Mouse (Mus musculus): ENCODE results near the gene Tmem230. TPM values are rescaled to one million over a fixed set of nuclear protein-coding genes. Genes with fewer than 3 reads are reported as not detected.
"Not testable (repeated sequence)": the region's sequence is repeated elsewhere in the genome, so short reads cannot be mapped to it uniquely, and the experiment has no call there.

The Tmem230 gene
- polyA plus RNA-seq (2014; fragmentation: Nextera tagmentation; extraction: Ambion mirVana) = 49.0 and 54.2 TPM in 2 replicates

DNA sequence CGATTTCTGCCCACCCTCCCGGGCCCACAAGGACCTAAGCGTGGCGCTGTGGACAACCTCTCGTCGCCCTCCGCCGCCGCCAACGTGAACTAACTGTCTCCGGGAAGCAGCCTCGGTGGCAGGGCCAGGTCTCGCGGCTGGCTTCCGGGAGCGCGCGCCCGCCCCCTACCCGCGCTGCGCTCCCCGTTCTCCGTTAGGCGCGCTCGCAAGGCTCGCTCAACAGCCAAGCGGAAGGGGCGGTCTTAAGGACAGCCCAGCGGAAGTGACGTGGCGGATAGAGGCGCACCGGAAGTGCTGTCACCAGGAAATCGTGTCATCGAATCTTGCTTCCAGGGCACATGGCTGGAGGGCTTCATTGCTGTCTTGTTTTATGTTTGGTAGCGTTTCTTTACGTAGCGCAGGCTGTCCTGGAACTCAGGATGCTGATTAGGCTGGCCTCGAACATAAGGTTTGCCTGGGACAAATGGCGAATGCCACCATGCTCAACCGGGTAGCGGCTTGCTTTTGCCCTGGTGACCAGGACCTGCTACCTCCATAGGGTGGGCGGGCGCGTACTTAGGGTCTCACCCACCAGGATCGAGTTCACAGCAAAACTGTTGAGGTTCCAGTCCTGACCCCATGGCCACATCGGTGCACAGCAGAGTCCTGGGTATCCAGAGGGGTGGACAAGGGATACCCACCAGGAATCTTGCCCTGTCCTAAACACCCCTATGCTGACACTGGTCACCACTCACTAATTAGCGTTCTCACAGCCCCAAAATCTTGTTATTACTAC, at the start of gene Tmem230:
Gene Tmem230 (minus strand): TSS at position 269 of the 775 bp plus-strand sequence.
- H3K27ac ChIP-seq (replicated peaks; ENCODE audit: low read depth, low read length) = peak within 1 kb of the TSS; percentile 33; the same call in 1 of the 2 replicates
- ATAC-seq (ENCODE audit: insufficient number of reproducible peaks, low FRiP score, low TSS enrichment, low read depth) (peak; percentile 88), DNase-seq (ENCODE audit: low spot score) (peak; percentile 94)
- no peaks in the 10 kb centered on the region for H3K27me3 ChIP-seq (ENCODE audit: control insufficient read depth, insufficient read depth, low read length)
- H3K4me2 ChIP-seq (ENCODE audit: low read depth, severe bottlenecking) = peak within 1 kb of the TSS; percentile 66
- peaks cover 4% of the 10 kb centered on the region; the same call in 1 of the 2 replicates for H3K4me1 ChIP-seq (ENCODE audit: control insufficient read depth, insufficient read depth, low read length)
- H3K4me3 ChIP-seq (ENCODE audit: low read depth, low read length) = peak within 1 kb of the TSS; percentile 51
- 4% methylated on average over 50 of the region's 50 CpGs for WGBS
- H3K9me3 ChIP-seq (ENCODE audit: control insufficient read depth, low read length) = no peaks in the 10 kb centered on the region
- H3K36me3 ChIP-seq (ENCODE audit: control insufficient read depth, insufficient read depth, low read length) = peaks cover 2% of the 10 kb centered on the region; the same call in 1 of the 2 replicates
- H3K9ac ChIP-seq (ENCODE audit: low read length) = peak within 1 kb of the TSS; percentile 71

DNA sequence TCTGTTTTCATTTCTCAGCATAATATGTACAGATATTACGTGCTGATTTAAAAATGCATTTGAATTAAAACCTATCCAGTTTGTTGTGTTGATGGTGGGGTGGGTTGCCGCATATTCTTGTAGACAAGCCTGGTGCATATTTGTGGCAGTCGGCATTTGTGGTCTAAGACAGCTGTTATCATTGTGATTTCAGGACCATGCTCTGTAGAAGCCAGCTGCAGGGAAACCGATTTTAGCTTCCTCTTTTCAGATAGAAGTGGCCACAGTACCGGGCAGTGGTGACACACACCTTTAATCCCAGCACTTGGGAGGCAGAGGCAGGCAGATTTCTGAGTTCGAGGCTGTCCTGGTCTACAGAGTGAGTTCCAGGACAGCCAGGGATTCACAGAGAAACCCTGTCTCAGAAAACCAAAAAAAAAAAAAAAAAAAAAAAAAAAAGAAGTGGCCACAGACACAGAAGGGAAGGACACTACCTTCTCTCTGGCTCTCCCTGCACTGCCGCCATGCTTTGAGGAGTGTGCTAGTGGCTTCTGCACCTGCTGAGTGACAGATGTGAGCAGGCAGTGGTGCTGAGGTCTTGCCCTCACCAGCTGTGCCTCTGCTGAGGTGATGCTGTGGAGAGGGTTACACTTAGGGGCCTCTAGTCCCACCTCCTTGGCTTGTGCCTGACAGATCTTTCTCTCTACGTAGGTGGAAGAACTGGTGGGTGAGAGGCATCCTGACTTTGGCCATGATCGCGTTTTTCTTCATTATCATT, 46.3 kb upstream of the Tmem230 start:
- no peaks in the 10 kb centered on the region for H3K9me3 ChIP-seq (ENCODE audit: control insufficient read depth, low read length)
- WGBS = 93% methylated on average over 10 of the region's 10 CpGs
- H3K9ac ChIP-seq (ENCODE audit: low read length) = no peak overlapping the region
- ATAC-seq (ENCODE audit: insufficient number of reproducible peaks, low FRiP score, low TSS enrichment, low read depth) (no peak), DNase-seq (ENCODE audit: low spot score) (no peak)
- H3K27me3 ChIP-seq (ENCODE audit: control insufficient read depth, insufficient read depth, low read length) = no peaks in the 10 kb centered on the region
- no peak overlapping the region for H3K4me3 ChIP-seq (ENCODE audit: low read depth, low read length)
- H3K36me3 ChIP-seq (ENCODE audit: control insufficient read depth, insufficient read depth, low read length) = peaks cover 4% of the 10 kb centered on the region; the same call in 1 of the 2 replicates
- H3K4me1 ChIP-seq (ENCODE audit: control insufficient read depth, insufficient read depth, low read length) = no peaks in the 10 kb centered on the region
- no peak overlapping the region for H3K4me2 ChIP-seq (ENCODE audit: low read depth, severe bottlenecking)
- no peak overlapping the region for H3K27ac ChIP-seq (replicated peaks; ENCODE audit: low read depth, low read length)

DNA sequence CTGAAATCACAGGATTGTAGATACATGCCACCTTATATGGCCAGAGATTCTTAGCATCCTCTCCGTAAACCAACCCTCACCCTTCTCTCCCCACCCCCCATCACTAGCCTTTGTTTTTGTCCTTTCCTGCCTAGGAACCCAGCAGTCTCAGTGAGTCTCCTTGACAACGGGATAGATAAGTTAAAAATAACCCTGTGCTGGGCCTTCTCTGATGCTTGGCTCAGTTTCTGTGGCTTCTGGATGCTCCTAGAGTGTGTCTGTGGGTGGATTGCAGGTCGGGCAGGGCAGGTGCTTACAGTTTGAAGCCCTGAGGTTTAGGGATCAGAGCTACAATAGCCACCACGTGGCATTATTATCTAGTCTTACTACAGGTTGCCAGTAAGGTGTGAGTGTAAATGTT, 44.5 kb upstream of the Tmem230 start:
- no peak for ATAC-seq (ENCODE audit: insufficient number of reproducible peaks, low FRiP score, low TSS enrichment, low read depth)
- Histone ChIP-seq H3K36me3 (ENCODE audit: control insufficient read depth, insufficient read depth, low read length) (no peaks in the 10 kb centered on the region; the same call in 1 of the 2 replicates), H3K9ac (ENCODE audit: low read length) (no peak overlapping the region), H3K27me3 (ENCODE audit: control insufficient read depth, insufficient read depth, low read length) (no peaks in the 10 kb centered on the region), H3K4me3 (ENCODE audit: low read depth, low read length) (no peak overlapping the region), H3K27ac (replicated peaks; ENCODE audit: low read depth, low read length) (no peak overlapping the region), H3K4me1 (ENCODE audit: control insufficient read depth, insufficient read depth, low read length) (no peaks in the 10 kb centered on the region), H3K4me2 (ENCODE audit: low read depth, severe bottlenecking) (no peak overlapping the region), H3K9me3 (ENCODE audit: control insufficient read depth, low read length) (no peaks in the 10 kb centered on the region)
- 65% methylated on average over 4 of the region's 4 CpGs for WGBS
- DNase-seq (ENCODE audit: low spot score) = no peak

GRCm38 (mm10) chr2:132291265-132291664, 43.7 kb upstream of the Tmem230 start:
- no peak for ATAC-seq (ENCODE audit: insufficient number of reproducible peaks, low FRiP score, low TSS enrichment, low read depth)
- H3K9me3 ChIP-seq (ENCODE audit: control insufficient read depth, low read length) = no peaks in the 10 kb centered on the region
- WGBS = 71% methylated on average over 3 of the region's 3 CpGs
- H3K9ac ChIP-seq (ENCODE audit: low read length) = no peak overlapping the region
- H3K4me1 ChIP-seq (ENCODE audit: control insufficient read depth, insufficient read depth, low read length) = no peaks in the 10 kb centered on the region
- DNase-seq (ENCODE audit: low spot score) = no peak
- H3K4me2 ChIP-seq (ENCODE audit: low read depth, severe bottlenecking) = no peak overlapping the region
- no peak overlapping the region for H3K4me3 ChIP-seq (ENCODE audit: low read depth, low read length)
- H3K36me3 ChIP-seq (ENCODE audit: control insufficient read depth, insufficient read depth, low read length) = no peaks in the 10 kb centered on the region; the same call in 1 of the 2 replicates
- no peak overlapping the region for H3K27ac ChIP-seq (replicated peaks; ENCODE audit: low read depth, low read length)
- no peaks in the 10 kb centered on the region for H3K27me3 ChIP-seq (ENCODE audit: control insufficient read depth, insufficient read depth, low read length)

- Histone ChIP-seq H3K27ac (replicated peaks; ENCODE audit: low read depth, low read length) (no peak overlapping the region), H3K4me2 (ENCODE audit: low read depth, severe bottlenecking) (no peak overlapping the region), H3K4me1 (ENCODE audit: control insufficient read depth, insufficient read depth, low read length) (no peaks in the 10 kb centered on the region), H3K27me3 (ENCODE audit: control insufficient read depth, insufficient read depth, low read length) (no peaks in the 10 kb centered on the region), H3K9me3 (ENCODE audit: control insufficient read depth, low read length) (no peaks in the 10 kb centered on the region), H3K4me3 (ENCODE audit: low read depth, low read length) (no peak overlapping the region), H3K36me3 (ENCODE audit: control insufficient read depth, insufficient read depth, low read length) (no peaks in the 10 kb centered on the region; the same call in 1 of the 2 replicates), H3K9ac (ENCODE audit: low read length) (no peak overlapping the region)
- no peak; the same call in 1 of the 2 replicates for ATAC-seq (ENCODE audit: insufficient number of reproducible peaks, low FRiP score, low TSS enrichment, low read depth)
- 80% methylated on average over 6 of the region's 6 CpGs for WGBS
- no peak for DNase-seq (ENCODE audit: low spot score)
Observed at GRCm38 (mm10) chr2:132290808-132291207, 43.2 kb upstream of the Tmem230 start.

DNA sequence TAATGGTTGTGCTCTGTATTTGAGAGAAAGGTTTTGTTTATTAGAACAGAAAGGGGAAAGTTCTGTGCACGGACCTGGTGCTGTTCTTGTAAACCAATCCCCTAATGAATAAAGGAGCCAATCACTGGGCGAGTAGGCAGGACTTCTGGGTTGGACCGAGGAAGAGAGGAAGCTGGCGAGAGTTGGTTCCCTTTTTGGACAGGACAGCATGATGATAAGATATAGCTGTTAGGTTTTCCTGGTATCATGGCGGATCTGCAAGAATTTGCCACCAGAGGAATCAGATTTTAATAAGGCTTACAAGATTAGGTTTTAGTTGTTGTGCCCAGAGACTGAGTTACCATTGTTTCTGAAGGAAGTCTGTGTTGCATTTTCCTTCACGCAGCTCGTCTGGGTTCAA, 41.6 kb upstream of the Tmem230 start:
- not testable (repeated sequence) for H3K27ac ChIP-seq (replicated peaks; ENCODE audit: low read depth, low read length); H3K36me3 ChIP-seq (ENCODE audit: control insufficient read depth, insufficient read depth, low read length); H3K4me1 ChIP-seq (ENCODE audit: control insufficient read depth, insufficient read depth, low read length); H3K9me3 ChIP-seq (ENCODE audit: control insufficient read depth, low read length); H3K27me3 ChIP-seq (ENCODE audit: control insufficient read depth, insufficient read depth, low read length); H3K4me2 ChIP-seq (ENCODE audit: low read depth, severe bottlenecking); H3K4me3 ChIP-seq (ENCODE audit: low read depth, low read length); H3K9ac ChIP-seq (ENCODE audit: low read length); ATAC-seq (ENCODE audit: insufficient number of reproducible peaks, low FRiP score, low TSS enrichment, low read depth); DNase-seq (ENCODE audit: low spot score)
- WGBS = 84% methylated on average over 5 of the region's 7 CpGs

- 90% methylated on average over 9 of the region's 9 CpGs for WGBS
- DNase-seq (ENCODE audit: low spot score) = no peak
Observed at GRCm38 (mm10) chr2:132286376-132287076, 38.9 kb upstream of the Tmem230 start.

GRCm38 (mm10) chr2:132285722-132286121, 38.1 kb upstream of the Tmem230 start:
- ATAC-seq (ENCODE audit: insufficient number of reproducible peaks, low FRiP score, low TSS enrichment, low read depth); H3K9me3 ChIP-seq (ENCODE audit: control insufficient read depth, low read length); H3K9ac ChIP-seq (ENCODE audit: low read length); H3K4me2 ChIP-seq (ENCODE audit: low read depth, severe bottlenecking); H3K4me3 ChIP-seq (ENCODE audit: low read depth, low read length); DNase-seq (ENCODE audit: low spot score); H3K27ac ChIP-seq (replicated peaks; ENCODE audit: low read depth, low read length); H3K36me3 ChIP-seq (ENCODE audit: control insufficient read depth, insufficient read depth, low read length); H3K27me3 ChIP-seq (ENCODE audit: control insufficient read depth, insufficient read depth, low read length): not testable (repeated sequence)
- WGBS = 94% methylated on average over 5 of the region's 5 CpGs
- peaks cover 10% of the 10 kb centered on the region for H3K4me1 ChIP-seq (ENCODE audit: control insufficient read depth, insufficient read depth, low read length)

More at GRCm38 (mm10) chr2:132286376-132287076, 38.9 kb upstream of the Tmem230 start:
- Histone ChIP-seq H3K9me3 (ENCODE audit: control insufficient read depth, low read length) (no peaks in the 10 kb centered on the region), H3K36me3 (ENCODE audit: control insufficient read depth, insufficient read depth, low read length) (no peaks in the 10 kb centered on the region), H3K27me3 (ENCODE audit: control insufficient read depth, insufficient read depth, low read length) (no peaks in the 10 kb centered on the region), H3K9ac (ENCODE audit: low read length) (no peak overlapping the region), H3K27ac (replicated peaks; ENCODE audit: low read depth, low read length) (no peak overlapping the region), H3K4me1 (ENCODE audit: control insufficient read depth, insufficient read depth, low read length) (peaks cover 10% of the 10 kb centered on the region), H3K4me3 (ENCODE audit: low read depth, low read length) (no peak overlapping the region), H3K4me2 (ENCODE audit: low read depth, severe bottlenecking) (no peak overlapping the region)
- ATAC-seq (ENCODE audit: insufficient number of reproducible peaks, low FRiP score, low TSS enrichment, low read depth) = no peak

Data from limb, embryonic 11.5 days (tissue).